Mouse (Mus musculus) liver, embryonic 11.5 days (tissue): ENCODE data around the gene 4930438A08Rik. TPM values are rescaled to one million over a fixed set of nuclear protein-coding genes. Genes with fewer than 3 reads are reported as not detected.
"Not testable (repeated sequence)": the region's sequence is repeated elsewhere in the genome, so short reads cannot be mapped to it uniquely, and the experiment has no call there.

Experiments used
- ATAC-seq: fragments of 200-750 bp; cut with Nextera tagmentation; replicated peaks from 2 replicates; pipeline ENCODE4 v1.8.0; 2017; ENCODE audit warnings: moderate number of reproducible peaks, mild to moderate bottlenecking, moderate TSS enrichment, moderate library complexity; ENCODE audit not compliant: low FRiP score
- DNase-seq: peaks from one replicate; pipeline ENCODE4 v3.0.0-alpha.2; 2017; ENCODE audit warnings: low spot score
- H3K27ac ChIP-seq: fragments of 300-500 bp; sonication (generic); 2 replicates; pipeline ENCODE4 v1.5.1; 2014; ENCODE audit warnings: mild to moderate bottlenecking, low read depth, low read length, control low read depth
- H3K27me3 ChIP-seq: fragments of 300-500 bp; sonication (generic); replicated peaks from 2 replicates; pipeline ENCODE4 v1.6.1; 2014; ENCODE audit warnings: low read length, mixed read lengths; ENCODE audit not compliant: control insufficient read depth, insufficient read depth
- H3K36me3 ChIP-seq: fragments of 300-500 bp; sonication (generic); 2 replicates; pipeline ENCODE4 v1.6.1; 2014; ENCODE audit warnings: mild to moderate bottlenecking, low read length, moderate library complexity, mixed read lengths; ENCODE audit not compliant: control insufficient read depth, insufficient read depth
- H3K4me1 ChIP-seq: fragments of 300-500 bp; sonication (generic); replicated peaks from 2 replicates; pipeline ENCODE4 v1.6.1; 2014; ENCODE audit warnings: low read length, mixed read lengths; ENCODE audit not compliant: control insufficient read depth, insufficient read depth
- H3K4me2 ChIP-seq: fragments of 300-500 bp; sonication (generic); 2 replicates; pipeline ENCODE4 v1.6.1; 2014; ENCODE audit warnings: mild to moderate bottlenecking, control low read depth, moderate library complexity
- H3K4me3 ChIP-seq: fragments of 300-500 bp; sonication (generic); 2 replicates; pipeline ENCODE4 v1.5.1; 2014; ENCODE audit warnings: low read depth, low read length, control low read depth
- H3K9ac ChIP-seq: fragments of 300-500 bp; sonication (generic); 2 replicates; pipeline ENCODE4 v1.6.1; 2014; ENCODE audit warnings: low read depth, low read length, control low read depth
- H3K9me3 ChIP-seq: fragments of 300-500 bp; sonication (generic); 2 replicates; pipeline ENCODE4 v1.6.1; 2016; ENCODE audit warnings: low read length, inconsistent platforms, mixed read lengths; ENCODE audit not compliant: control insufficient read depth
- WGBS: fragments of 180-500 bp; shearing (Covaris S2); extraction: QIAGEN DNeasy Blood & Tissue Kit; methylation state at CpG from one replicate; pipeline ENCODE4 v1.1.7; 2014; 5-methylcytosine and 5-hydroxymethylcytosine counted together
- polyA plus RNA-seq: library from polyadenylated mRNA; unstranded; fragments of >200 nt; fragmentation: Nextera tagmentation; extraction: Ambion mirVana; gene quantifications from 2 replicates; pipeline ENCODE4 v1.2.1, GENCODE M21; 2014

4930438A08Rik gene
- polyA plus RNA-seq = 0.30 and 0.44 TPM in 2 replicates

GRCm38 (mm10) chr11:58274572-58274971 lies at the start of gene 4930438A08Rik:
TSS of gene 4930438A08Rik (plus strand) at chr11:58274799.
- Histone ChIP-seq H3K9ac (no peak within 1 kb of the TSS), H3K27me3 (no peaks in the 10 kb centered on the region), H3K27ac (no peak within 1 kb of the TSS), H3K4me2 (no peak within 1 kb of the TSS), H3K4me1 (no peaks in the 10 kb centered on the region), H3K9me3 (no peaks in the 10 kb centered on the region), H3K36me3 (no peaks in the 10 kb centered on the region), H3K4me3 (no peak within 1 kb of the TSS)
- ATAC-seq = no peak
- WGBS = 43% methylated on average over 2 of the region's 2 CpGs
- no peak for DNase-seq

- H3K4me2 ChIP-seq, ATAC-seq, DNase-seq, H3K36me3 ChIP-seq, H3K9ac ChIP-seq, H3K27ac ChIP-seq, H3K27me3 ChIP-seq, H3K4me1 ChIP-seq, H3K4me3 ChIP-seq, H3K9me3 ChIP-seq: not testable (repeated sequence)
- 69% methylated on average over 2 of the region's 2 CpGs for WGBS
These were observed 49.7 kb upstream of the 4930438A08Rik start for GRCm38 (mm10) chr11:58224872-58225271.

GRCm38 (mm10) chr11:58225655-58226054 lies 48.9 kb upstream of the 4930438A08Rik start:
- Histone ChIP-seq H3K27me3 (no peaks in the 10 kb centered on the region), H3K4me2 (0 out of 2 replicates have a peak overlapping the region, but pooled peaks have one; percentile 31), H3K27ac (no peak overlapping the region), H3K36me3 (no peaks in the 10 kb centered on the region), H3K9ac (no peak overlapping the region), H3K4me3 (no peak overlapping the region), H3K9me3 (no peaks in the 10 kb centered on the region), H3K4me1 (peaks cover 4% of the 10 kb centered on the region; the same call in 1 of the 2 replicates)
- ATAC-seq (0 out of 2 replicates have a peak, but pooled peaks have one; percentile 34), DNase-seq (peak; percentile 68)
- 7% methylated on average over 5 of the region's 5 CpGs for WGBS

GRCm38 (mm10) chr11:58226425-58226824 lies 48.2 kb upstream of the 4930438A08Rik start:
- Histone ChIP-seq H3K36me3 (no peaks in the 10 kb centered on the region), H3K27me3 (no peaks in the 10 kb centered on the region), H3K9me3 (no peaks in the 10 kb centered on the region), H3K4me3 (no peak overlapping the region), H3K27ac (no peak overlapping the region), H3K4me2 (no peak overlapping the region), H3K9ac (no peak overlapping the region), H3K4me1 (peaks cover 4% of the 10 kb centered on the region; the same call in 1 of the 2 replicates)
- no peak for ATAC-seq
- DNase-seq = no peak

GRCm38 (mm10) chr11:58228021-58228420 lies 46.6 kb upstream of the 4930438A08Rik start:
- H3K9me3 ChIP-seq, H3K9ac ChIP-seq, DNase-seq, H3K4me1 ChIP-seq, H3K27ac ChIP-seq, ATAC-seq, H3K4me3 ChIP-seq, H3K27me3 ChIP-seq, H3K4me2 ChIP-seq, H3K36me3 ChIP-seq: not testable (repeated sequence)
- 75% methylated on average over 2 of the region's 2 CpGs for WGBS

GRCm38 (mm10) chr11:58230396-58230910 lies 44.1 kb upstream of the 4930438A08Rik start:
- Histone ChIP-seq H3K4me2 (no peak overlapping the region), H3K9me3 (no peaks in the 10 kb centered on the region), H3K4me1 (no peaks in the 10 kb centered on the region), H3K27me3 (peaks cover 6% of the 10 kb centered on the region; the same call in 1 of the 2 replicates), H3K9ac (no peak overlapping the region), H3K27ac (no peak overlapping the region), H3K4me3 (no peak overlapping the region), H3K36me3 (no peaks in the 10 kb centered on the region)
- ATAC-seq (no peak), DNase-seq (no peak)
- WGBS = 60% methylated on average over 16 of the region's 16 CpGs

GRCm38 (mm10) chr11:58231156-58231555 lies 43.4 kb upstream of the 4930438A08Rik start:
- Histone ChIP-seq H3K27me3 (peaks cover 6% of the 10 kb centered on the region; the same call in 1 of the 2 replicates), H3K27ac (no peak overlapping the region), H3K9ac (no peak overlapping the region), H3K4me2 (no peak overlapping the region), H3K4me1 (no peaks in the 10 kb centered on the region), H3K4me3 (no peak overlapping the region), H3K36me3 (no peaks in the 10 kb centered on the region), H3K9me3 (no peaks in the 10 kb centered on the region)
- no peak for ATAC-seq
- DNase-seq = no peak
- 78% methylated on average over 8 of the region's 8 CpGs for WGBS

- not testable (repeated sequence) for H3K4me2 ChIP-seq, H3K27ac ChIP-seq, H3K9me3 ChIP-seq, ATAC-seq, DNase-seq, H3K36me3 ChIP-seq, H3K9ac ChIP-seq, H3K4me1 ChIP-seq, H3K4me3 ChIP-seq, H3K27me3 ChIP-seq
- WGBS = 79% methylated on average over 3 of the region's 3 CpGs
These were observed 40.0 kb upstream of the 4930438A08Rik start for GRCm38 (mm10) chr11:58234551-58234950.

GRCm38 (mm10) chr11:58235152-58235551 lies 39.4 kb upstream of the 4930438A08Rik start:
- Histone ChIP-seq H3K9me3 (no peaks in the 10 kb centered on the region), H3K4me3 (no peak overlapping the region), H3K27me3 (peaks cover 6% of the 10 kb centered on the region; the same call in 1 of the 2 replicates), H3K4me2 (no peak overlapping the region), H3K9ac (no peak overlapping the region), H3K36me3 (no peaks in the 10 kb centered on the region), H3K27ac (no peak overlapping the region), H3K4me1 (peaks cover 5% of the 10 kb centered on the region)
- 14% methylated on average over 6 of the region's 6 CpGs for WGBS
- ATAC-seq = peak; percentile 25; the same call in 1 of the 2 replicates
- peak; percentile 40 for DNase-seq
